Mouse (Mus musculus): ENCODE results near the gene Myl4. TPM values are rescaled to one million over a fixed set of nuclear protein-coding genes. Genes with fewer than 3 reads are reported as not detected.

Myl4 gene
- total and polyA plus RNA-seq, 2 experiments = 0.45 to 0.65 TPM

GRCm38 (mm10) chr11:104643236-104643635 is 92.8 kb downstream of the Myl4 start:
- Histone ChIP-seq H3K4me1 (ENCODE audit: control insufficient read depth, insufficient read depth, low read length) (no peaks in the 10 kb centered on the region), H3K27ac (replicated peaks; ENCODE audit: insufficient read depth, low read depth, low read length) (no peak overlapping the region), H3K4me3 (ENCODE audit: insufficient read depth, low read depth, low read length) (no peak overlapping the region), H3K79me2 (ENCODE audit: control insufficient read depth, insufficient read depth, low read length) (no peaks in the 10 kb centered on the region), H3K27me3 (ENCODE audit: control insufficient read depth, insufficient read depth, low read length) (no peaks in the 10 kb centered on the region), H3K9ac (ENCODE audit: low read depth, low read length) (no peak overlapping the region), H3K36me3 (ENCODE audit: control insufficient read depth, insufficient read depth, low read length) (no peaks in the 10 kb centered on the region)
- TF ChIP-seq POLR2A (IDR thresholded peaks at IDR 0.05; ENCODE audit: extremely low read depth, insufficient read depth, low read length) = no peak
- TF ChIP-seq CTCF (IDR thresholded peaks at IDR 0.05; ENCODE audit: low read depth, low read length) = no peak
- DNase-seq (ENCODE audit: extremely low read depth, low read depth, low spot score) = no peak
- WGBS = 90% methylated on average over 4 of the region's 4 CpGs

Other genes starting within 250 kb of the Myl4 start
- gene Kansl1, start 81.8 kb upstream of the Myl4 start, total RNA-seq (2014; rRNA removed) = 13.7 and 15.5 TPM in 2 replicates
- gene Kansl1, start 81.8 kb upstream of the Myl4 start, polyA plus RNA-seq (2012; rRNA removed) = 33.0 and 36.2 TPM in 2 replicates
- gene Cdc27, start within 50 bp of the Myl4 start, total RNA-seq (2014; rRNA removed) = 12.9 and 13.3 TPM in 2 replicates
- gene Cdc27, start within 50 bp of the Myl4 start, polyA plus RNA-seq (2012; rRNA removed) = 2.6 and 2.9 TPM in 2 replicates
- 2.1 and 3.7 TPM in 2 replicates for gene Itgb3, start 57.3 kb downstream of the Myl4 start, total RNA-seq (2014; rRNA removed)
- 1.5 TPM in 2 replicates for gene Itgb3, start 57.3 kb downstream of the Myl4 start, polyA plus RNA-seq (2012; rRNA removed)
- gene Gm11639, start 135.0 kb downstream of the Myl4 start, total RNA-seq (2014; rRNA removed) = under 0.01 and 0.13 TPM in 2 replicates
- not detected in 2 replicates for gene Gm11639, start 135.0 kb downstream of the Myl4 start, polyA plus RNA-seq (2012; rRNA removed)